In the genomic region with DNA sequence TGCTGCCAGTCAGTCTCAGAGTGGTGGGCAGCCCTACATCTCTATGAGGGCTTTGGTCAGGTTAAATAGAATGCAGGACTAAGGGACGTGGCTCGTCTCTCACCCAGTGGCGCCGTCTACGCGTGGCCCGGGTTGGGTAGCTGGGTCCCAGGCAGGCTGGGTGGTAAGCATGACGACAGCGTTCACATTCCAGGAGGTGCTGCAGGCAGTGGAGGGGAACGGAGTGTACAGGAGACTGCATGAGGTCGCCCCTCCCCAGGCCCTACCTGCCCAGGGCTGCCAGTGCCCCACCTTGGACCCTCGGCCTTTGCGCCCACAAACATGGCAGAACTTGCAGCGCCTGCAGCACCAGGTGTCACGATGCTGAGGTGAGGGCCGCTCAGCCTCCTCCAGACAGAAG, we compare ENCODE assay signal across 16 mouse cellular contexts. TPM values are rescaled to one million over a fixed set of nuclear protein-coding genes. Genes with fewer than 3 reads are reported as not detected.
DNase-seq lines count a peak whose midpoint lies in the region; ATAC-seq and TF ChIP-seq lines count a peak whose summit lies in the region.
"Had no signal": no experiment of that assay in that cellular context is flagged by ENCODE, and none has a peak within 500 bp of the region (broad histone marks: within the 10 kb centered on the region; RNA-seq: fewer than 3 reads in every experiment).

No protein-coding gene starts in this region.

- DNase-seq in cerebellum, adult 11 months = peak; percentile 16
- DNase-seq in cerebellum, adult 9-10 months = no peak
- peak; percentile 10 for DNase-seq in midbrain, embryonic 11.5 days (ENCODE audit: low spot score, missing footprints)
- DNase-seq in T-cell, adult 2 months (ENCODE audit: low spot score) = no peak
- DNase-seq: cerebellum, postnatal 36 days; forebrain, postnatal 0 days; gastrocnemius, postnatal 14 days; heart, postnatal 36 days had no signal

- no peak for ATAC-seq in intestine, postnatal 0 days
- no peak for ATAC-seq in intestine, embryonic 15.5 days
- no peak for ATAC-seq in midbrain, embryonic 11.5 days (ENCODE audit: low FRiP score)
- ATAC-seq in midbrain, embryonic 15.5 days (replicated peaks) = no peak
- ATAC-seq: forebrain, embryonic 13.5 days; forebrain, postnatal 0 days had no signal

- H3K36me3 ChIP-seq in intestine, postnatal 0 days (ENCODE audit: control insufficient read depth, insufficient read depth) = peaks cover 99% of the 10 kb centered on the region
- H3K36me3 ChIP-seq in intestine, embryonic 15.5 days = peaks cover 75% of the 10 kb centered on the region
- H3K36me3 ChIP-seq in midbrain, embryonic 11.5 days (ENCODE audit: control insufficient read depth, insufficient read depth, low read length) = peaks cover 58% of the 10 kb centered on the region
- H3K36me3 ChIP-seq in midbrain, embryonic 15.5 days (replicated peaks) = peaks cover 87% of the 10 kb centered on the region

- no peak overlapping the region for H3K4me2 ChIP-seq in intestine, postnatal 0 days (replicated peaks; ENCODE audit: low read depth)
- H3K4me2 ChIP-seq in intestine, embryonic 15.5 days (replicated peaks) = no peak overlapping the region
- H3K4me2 ChIP-seq in midbrain, embryonic 11.5 days = no peak overlapping the region
- no peak overlapping the region for H3K4me2 ChIP-seq in midbrain, embryonic 15.5 days
- H3K4me2 ChIP-seq: forebrain, embryonic 13.5 days; heart, embryonic 13.5 days; hindbrain, embryonic 15.5 days had no signal

- no peaks in the 10 kb centered on the region for H3K27me3 ChIP-seq in intestine, postnatal 0 days (replicated peaks; ENCODE audit: control insufficient read depth, insufficient read depth, low read length)
- H3K27me3 ChIP-seq in intestine, embryonic 15.5 days (replicated peaks) = no peaks in the 10 kb centered on the region
- H3K27me3 ChIP-seq in midbrain, embryonic 11.5 days (ENCODE audit: control insufficient read depth, insufficient read depth, low read length) = no peaks in the 10 kb centered on the region
- H3K27me3 ChIP-seq in midbrain, embryonic 15.5 days (replicated peaks) = no peaks in the 10 kb centered on the region
- H3K27me3 ChIP-seq: forebrain, embryonic 13.5 days; heart, embryonic 13.5 days; hindbrain, embryonic 15.5 days had no signal

- 0 out of 2 replicates have a peak overlapping the region, but pooled peaks have one; percentile 0 for H3K27ac ChIP-seq in intestine, postnatal 0 days (ENCODE audit: low read depth, low read length)
- no peak overlapping the region for H3K27ac ChIP-seq in intestine, embryonic 15.5 days
- H3K27ac ChIP-seq in midbrain, embryonic 11.5 days (ENCODE audit: low read depth, low read length) = no peak overlapping the region
- H3K27ac ChIP-seq in midbrain, embryonic 15.5 days = no peak overlapping the region
- H3K27ac ChIP-seq: embryonic facial prominence, embryonic 10.5 days; forebrain, embryonic 13.5 days; heart, embryonic 13.5 days; hindbrain, embryonic 15.5 days had no signal

- TF ChIP-seq CTCF in intestine, postnatal 0 days (IDR thresholded peaks at IDR 0.05; ENCODE audit: low read depth) = no peak

- no peaks in the 10 kb centered on the region for H3K9me3 ChIP-seq in intestine, postnatal 0 days (ENCODE audit: control insufficient read depth)
- H3K9me3 ChIP-seq in intestine, embryonic 15.5 days = no peaks in the 10 kb centered on the region
- no peaks in the 10 kb centered on the region for H3K9me3 ChIP-seq in midbrain, embryonic 11.5 days (ENCODE audit: control insufficient read depth, low read length)
- H3K9me3 ChIP-seq in midbrain, embryonic 15.5 days = no peaks in the 10 kb centered on the region
- H3K9me3 ChIP-seq: embryonic facial prominence, embryonic 10.5 days; forebrain, embryonic 13.5 days; heart, embryonic 13.5 days; hindbrain, embryonic 15.5 days had no signal

- no peaks in the 10 kb centered on the region for H3K4me1 ChIP-seq in intestine, postnatal 0 days (replicated peaks; ENCODE audit: control insufficient read depth, insufficient read depth, low read length)
- peaks cover 2% of the 10 kb centered on the region; the same call in 1 of the 2 replicates for H3K4me1 ChIP-seq in intestine, embryonic 15.5 days (replicated peaks)
- no peaks in the 10 kb centered on the region for H3K4me1 ChIP-seq in midbrain, embryonic 11.5 days (ENCODE audit: control insufficient read depth, insufficient read depth, low read length)
- H3K4me1 ChIP-seq in midbrain, embryonic 15.5 days = peaks cover 3% of the 10 kb centered on the region

- H3K4me3 ChIP-seq in intestine, postnatal 0 days (ENCODE audit: low read depth, low read length) = no peak overlapping the region
- H3K4me3 ChIP-seq in intestine, embryonic 15.5 days (replicated peaks) = no peak overlapping the region
- no peak overlapping the region for H3K4me3 ChIP-seq in midbrain, embryonic 11.5 days (ENCODE audit: low read depth, low read length)
- no peak overlapping the region for H3K4me3 ChIP-seq in midbrain, embryonic 15.5 days
- H3K4me3 ChIP-seq: embryonic facial prominence, embryonic 10.5 days; forebrain, embryonic 13.5 days; heart, embryonic 13.5 days; hindbrain, embryonic 15.5 days had no signal

- WGBS in intestine, postnatal 0 days = 98% methylated on average over 16 of the region's 16 CpGs
- 96% methylated on average over 16 of the region's 16 CpGs for WGBS in intestine, embryonic 15.5 days
- WGBS in midbrain, embryonic 11.5 days = 97% methylated on average over 16 of the region's 16 CpGs
- WGBS in midbrain, embryonic 15.5 days = 96% methylated on average over 16 of the region's 16 CpGs

- no peak overlapping the region for H3K9ac ChIP-seq in intestine, postnatal 0 days (ENCODE audit: low read depth, low read length)
- H3K9ac ChIP-seq in intestine, embryonic 15.5 days = no peak overlapping the region
- no peak overlapping the region for H3K9ac ChIP-seq in midbrain, embryonic 11.5 days (ENCODE audit: low read length)
- H3K9ac ChIP-seq in midbrain, embryonic 15.5 days = no peak overlapping the region
- H3K9ac ChIP-seq: forebrain, embryonic 13.5 days; forebrain, postnatal 0 days; heart, embryonic 13.5 days; hindbrain, embryonic 15.5 days had no signal

RNA-seq across cellular contexts. Expression of a gene that starts 7.0 kb away (rescaled TPM):
- 5.6 and 5.8 TPM in 2 replicates for polyA plus RNA-seq in intestine, postnatal 0 days (2015; fragmentation: Nextera tagmentation; extraction: Ambion mirVana)
- 6.5 and 7.2 TPM in 2 replicates for polyA plus RNA-seq in intestine, embryonic 15.5 days (2015; fragmentation: Nextera tagmentation; extraction: Ambion mirVana)
- 10.3 and 10.7 TPM in 2 replicates for polyA plus RNA-seq in midbrain, embryonic 11.5 days (2014; fragmentation: Nextera tagmentation; extraction: Ambion mirVana)
- 12.1 and 12.3 TPM in 2 replicates for polyA plus RNA-seq in midbrain, embryonic 15.5 days (2015; fragmentation: Nextera tagmentation; extraction: Ambion mirVana)

RNA-seq across cellular contexts. Expression of a gene that starts 16.3 kb away (rescaled TPM):
- 0.73 and 1.2 TPM in 2 replicates for polyA plus RNA-seq in intestine, postnatal 0 days (2015; fragmentation: Nextera tagmentation; extraction: Ambion mirVana)
- 2.2 and 2.9 TPM in 2 replicates for polyA plus RNA-seq in intestine, embryonic 15.5 days (2015; fragmentation: Nextera tagmentation; extraction: Ambion mirVana)
- polyA plus RNA-seq in midbrain, embryonic 11.5 days (2014; fragmentation: Nextera tagmentation; extraction: Ambion mirVana) = 4.0 and 4.1 TPM in 2 replicates
- polyA plus RNA-seq in midbrain, embryonic 15.5 days (2015; fragmentation: Nextera tagmentation; extraction: Ambion mirVana) = 8.0 and 8.1 TPM in 2 replicates

RNA-seq across cellular contexts. Expression of a gene that starts 17.2 kb away (rescaled TPM):
- polyA plus RNA-seq in intestine, postnatal 0 days (2015; fragmentation: Nextera tagmentation; extraction: Ambion mirVana) = 1.2 TPM in 2 replicates
- polyA plus RNA-seq in intestine, embryonic 15.5 days (2015; fragmentation: Nextera tagmentation; extraction: Ambion mirVana) = 0.87 and 1.6 TPM in 2 replicates
- polyA plus RNA-seq in midbrain, embryonic 11.5 days (2014; fragmentation: Nextera tagmentation; extraction: Ambion mirVana) = 0.21 and 0.25 TPM in 2 replicates
- 0.36 and 0.41 TPM in 2 replicates for polyA plus RNA-seq in midbrain, embryonic 15.5 days (2015; fragmentation: Nextera tagmentation; extraction: Ambion mirVana)
- polyA plus RNA-seq: cerebellum, adult 2 months had no signal

RNA-seq across cellular contexts. Expression of a gene that starts 18.1 kb away (rescaled TPM):
- 247 and 259 TPM in 2 replicates for polyA plus RNA-seq in intestine, postnatal 0 days (2015; fragmentation: Nextera tagmentation; extraction: Ambion mirVana)
- 148 and 151 TPM in 2 replicates for polyA plus RNA-seq in intestine, embryonic 15.5 days (2015; fragmentation: Nextera tagmentation; extraction: Ambion mirVana)
- polyA plus RNA-seq in midbrain, embryonic 11.5 days (2014; fragmentation: Nextera tagmentation; extraction: Ambion mirVana) = 98.0 and 110 TPM in 2 replicates
- 121 and 123 TPM in 2 replicates for polyA plus RNA-seq in midbrain, embryonic 15.5 days (2015; fragmentation: Nextera tagmentation; extraction: Ambion mirVana)

RNA-seq across cellular contexts. Expression of a gene that starts 18.4 kb away (rescaled TPM):
- polyA plus RNA-seq in intestine, postnatal 0 days (2015; fragmentation: Nextera tagmentation; extraction: Ambion mirVana) = 0.83 and 1.2 TPM in 2 replicates
- polyA plus RNA-seq in intestine, embryonic 15.5 days (2015; fragmentation: Nextera tagmentation; extraction: Ambion mirVana) = 9.0 and 10.3 TPM in 2 replicates
- polyA plus RNA-seq in midbrain, embryonic 11.5 days (2014; fragmentation: Nextera tagmentation; extraction: Ambion mirVana) = 6.9 and 7.5 TPM in 2 replicates
- polyA plus RNA-seq in midbrain, embryonic 15.5 days (2015; fragmentation: Nextera tagmentation; extraction: Ambion mirVana) = 18.5 and 20.7 TPM in 2 replicates

Comparison
In these comparisons a context has a peak if more than half of its experiments do, and no peak if none do; other contexts are left out.
1. DNase-seq: peak in cerebellum, adult 11 months (single experiment) and midbrain, embryonic 11.5 days (single experiment); none in cerebellum, adult 9-10 months (single experiment) and T-cell, adult 2 months (single experiment).